Mouse (Mus musculus) liver (tissue): Measurements from ENCODE around the gene Col27a1.

Experiments
- DNase-seq: peaks from one replicate; pipeline ENCODE4 v3.0.0-alpha.2; 2020; ENCODE audit warnings: mixed read lengths

Gene Col27a1

DNA sequence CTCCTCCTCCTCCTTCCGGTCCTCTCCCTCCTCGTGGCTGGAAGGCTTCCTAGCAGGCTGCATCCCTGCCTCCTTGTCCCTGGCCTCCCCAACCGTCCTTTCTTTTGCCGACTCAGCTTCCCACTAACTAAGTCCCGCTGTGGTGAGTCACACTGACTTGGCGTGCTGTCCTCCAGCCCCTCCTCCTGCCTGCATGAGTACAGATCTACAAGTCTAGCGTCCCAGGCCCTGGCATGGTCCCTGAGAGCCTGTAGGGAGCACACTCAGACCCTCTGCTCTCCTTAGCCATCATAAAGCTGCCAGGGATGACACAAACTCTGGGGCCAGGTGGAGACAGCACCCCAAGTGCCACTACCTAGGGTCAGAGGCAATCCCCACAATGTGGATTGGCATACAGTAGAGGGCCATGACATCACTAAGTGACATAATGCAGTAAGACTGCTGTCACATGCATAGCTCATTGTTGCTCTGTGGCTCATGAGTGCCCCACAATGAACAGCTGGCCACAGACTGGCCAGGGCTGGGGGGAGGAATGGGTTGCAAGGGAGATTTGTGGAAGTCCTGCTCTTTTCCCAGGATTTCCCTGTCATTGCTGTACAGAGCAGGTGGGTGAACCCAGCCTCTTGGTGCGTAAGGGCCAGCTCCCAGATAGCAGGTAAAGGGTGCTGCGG, 102.4 kb downstream of the Col27a1 start:
- no peak for DNase-seq

GRCm38 (mm10) chr4:63319566-63319965, 105.8 kb downstream of the Col27a1 start:
- peak; percentile 46 for DNase-seq

- DNase-seq: no peak
Observed at GRCm38 (mm10) chr4:63323275-63323815, 109.5 kb downstream of the Col27a1 start.

DNA sequence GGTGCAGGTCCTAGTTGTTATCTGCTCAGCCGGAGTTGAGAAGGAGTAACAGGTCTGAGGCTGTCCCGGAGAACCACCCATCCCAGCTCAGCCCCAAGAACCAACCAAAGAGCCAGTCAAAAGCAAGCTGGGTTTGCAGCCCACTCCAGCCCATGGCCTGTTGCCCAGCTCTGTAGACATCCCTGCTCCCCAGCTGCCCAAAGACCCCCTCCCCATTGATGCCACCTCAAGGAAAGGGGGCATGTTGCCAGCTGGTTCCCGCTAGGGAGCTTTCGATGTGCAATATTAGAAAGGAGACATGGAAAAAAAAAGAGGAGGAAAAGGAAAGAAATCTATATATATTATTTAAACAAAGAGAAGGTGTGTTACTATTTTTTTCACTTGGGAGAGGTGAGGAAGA, 119.6 kb downstream of the Col27a1 start:
- no peak for DNase-seq

DNA sequence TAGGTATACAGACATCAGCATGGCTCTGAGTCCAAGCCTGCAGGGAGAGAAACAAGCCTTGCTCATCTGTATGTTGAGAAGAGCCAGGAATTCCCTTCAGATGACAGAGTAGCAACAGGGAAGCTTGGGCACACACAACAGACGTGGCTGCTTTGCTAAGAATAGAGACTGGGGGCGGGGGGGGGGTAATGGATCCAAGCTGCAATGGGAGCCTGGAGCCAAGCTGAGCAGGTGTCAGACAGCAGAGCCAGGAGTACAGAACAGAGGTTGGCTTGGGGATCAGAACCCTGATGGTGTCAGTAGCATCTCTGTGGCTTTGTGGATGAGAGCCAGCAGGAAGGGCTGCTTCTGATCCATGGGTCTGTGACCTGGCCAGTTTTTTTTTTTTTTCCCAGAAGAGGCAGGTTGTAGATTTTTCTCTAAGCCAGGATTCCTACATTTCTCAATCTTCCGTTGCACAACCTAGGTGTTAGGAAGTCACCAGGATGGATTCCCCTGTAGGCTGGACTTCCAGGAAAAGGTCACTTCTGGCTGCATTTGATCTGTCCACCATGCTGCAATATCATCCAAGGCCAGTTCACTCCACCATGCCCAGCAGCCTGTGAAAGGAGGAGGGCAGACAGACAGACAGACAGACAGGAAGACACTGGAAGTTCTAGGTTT, 124.7 kb downstream of the Col27a1 start:
- DNase-seq: no peak

- DNase-seq: no peak
Observed at GRCm38 (mm10) chr4:63342491-63342890, 128.7 kb downstream of the Col27a1 start.

DNA sequence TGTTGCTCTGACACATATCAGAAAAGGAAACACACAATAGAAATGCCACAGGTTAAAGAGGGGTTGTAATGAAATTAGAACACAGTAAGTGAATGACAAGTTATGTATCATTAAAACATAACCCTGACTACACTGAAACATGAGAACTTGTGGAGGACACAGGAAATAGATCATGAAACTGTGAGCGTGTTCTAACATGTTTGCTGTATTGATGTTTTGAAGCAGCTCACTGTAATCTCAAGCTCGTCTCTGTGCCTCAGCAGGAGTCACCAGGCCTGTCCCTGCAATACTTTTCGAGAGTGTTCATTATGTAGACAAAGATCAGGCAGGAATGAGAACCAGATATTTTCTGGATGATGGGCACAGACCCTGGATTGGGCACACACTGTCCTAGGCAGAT, 129.8 kb downstream of the Col27a1 start:
- DNase-seq: no peak

- no peak for DNase-seq
Observed at GRCm38 (mm10) chr4:63344295-63344694, 130.5 kb downstream of the Col27a1 start, which contains the start of gene Orm1. TSS of gene Orm1 (plus strand) at chr4:63344560.

DNA sequence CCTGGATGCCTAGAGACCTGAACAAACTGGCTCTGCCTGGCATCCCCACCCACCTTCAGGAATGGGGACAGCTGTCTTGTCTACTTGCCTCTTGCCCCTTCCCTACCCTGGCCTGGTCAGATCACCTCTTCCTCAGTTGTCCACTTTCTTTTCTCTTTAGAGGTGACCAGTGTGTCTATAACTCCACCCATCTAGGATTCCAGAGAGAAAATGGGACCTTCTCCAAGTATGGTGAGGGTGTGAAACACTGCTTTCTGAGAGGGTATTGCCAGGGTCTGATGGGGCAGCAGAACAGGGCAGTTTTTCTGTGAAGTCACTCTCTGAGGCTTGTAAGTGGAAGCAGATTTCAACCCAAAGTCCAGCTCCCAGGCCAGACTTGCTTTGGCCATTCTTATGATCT, 131.5 kb downstream of the Col27a1 start:
- no peak for DNase-seq

- DNase-seq: no peak
Observed at GRCm38 (mm10) chr4:63346659-63347058, 132.9 kb downstream of the Col27a1 start.

DNA sequence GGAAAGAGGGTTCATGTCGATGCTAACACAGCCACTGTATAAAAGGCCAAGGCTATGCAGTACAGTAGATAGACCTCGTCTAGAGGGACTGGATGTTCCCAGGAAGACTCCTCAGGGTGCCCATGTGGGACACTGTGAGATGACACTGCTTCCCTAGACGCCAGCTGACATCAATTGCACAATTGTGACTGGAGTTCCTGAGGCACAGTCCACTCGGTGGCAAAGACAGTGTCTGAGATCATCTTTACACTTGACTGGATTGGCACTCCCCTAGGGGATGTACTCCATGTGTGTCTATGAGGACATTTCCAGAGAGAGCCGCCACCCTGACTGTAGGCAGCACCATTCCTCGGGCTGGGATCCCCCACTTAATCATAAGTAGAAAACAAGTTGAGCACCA, 134.7 kb downstream of the Col27a1 start:
- no peak for DNase-seq

DNA sequence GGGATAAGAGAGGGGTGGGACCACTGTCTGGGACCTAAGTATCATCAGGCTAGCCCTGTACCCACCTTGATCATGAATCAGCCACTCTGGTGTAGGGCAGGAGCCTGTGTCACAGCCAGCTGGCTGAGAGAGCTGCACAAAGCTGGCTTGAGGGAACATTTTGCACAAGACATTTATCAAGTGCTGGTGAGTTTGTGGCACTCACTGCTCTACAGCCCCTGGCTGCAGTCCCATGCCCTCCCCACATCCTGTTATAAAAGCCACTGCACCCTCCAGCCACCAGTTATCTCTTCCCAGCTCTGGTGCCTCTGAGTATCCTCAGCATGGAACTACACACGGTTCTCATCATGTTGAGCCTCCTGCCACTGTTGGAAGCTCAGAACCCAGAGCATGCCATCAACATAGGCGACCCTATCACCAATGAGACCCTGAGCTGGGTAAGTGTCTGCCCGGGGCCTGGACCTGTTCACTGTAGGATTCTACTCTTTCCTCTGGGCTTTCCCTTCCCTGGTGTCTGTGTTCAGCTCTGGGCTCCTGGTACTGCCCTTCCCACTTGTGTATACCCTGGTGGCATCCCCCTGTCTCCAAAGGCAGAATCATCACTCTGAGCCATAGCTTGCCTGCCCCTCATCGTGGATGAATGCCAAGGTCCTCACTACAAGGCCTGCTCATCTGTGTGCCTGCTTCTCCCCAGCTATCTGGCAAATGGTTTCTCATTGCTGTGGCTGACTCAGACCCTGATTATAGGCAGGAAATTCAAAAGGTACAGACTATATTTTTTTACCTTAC, 142.3 kb downstream of the Col27a1 start, which contains the start of gene Orm3:
Orm3 (plus strand) TSS at position 286 of the 789 bp plus-strand sequence.
- DNase-seq: no peak

- DNase-seq: no peak
Observed at GRCm38 (mm10) chr4:63356981-63357570, 143.3 kb downstream of the Col27a1 start.

GRCm38 (mm10) chr4:63359861-63360260, 146.1 kb downstream of the Col27a1 start:
- no peak for DNase-seq

DNA sequence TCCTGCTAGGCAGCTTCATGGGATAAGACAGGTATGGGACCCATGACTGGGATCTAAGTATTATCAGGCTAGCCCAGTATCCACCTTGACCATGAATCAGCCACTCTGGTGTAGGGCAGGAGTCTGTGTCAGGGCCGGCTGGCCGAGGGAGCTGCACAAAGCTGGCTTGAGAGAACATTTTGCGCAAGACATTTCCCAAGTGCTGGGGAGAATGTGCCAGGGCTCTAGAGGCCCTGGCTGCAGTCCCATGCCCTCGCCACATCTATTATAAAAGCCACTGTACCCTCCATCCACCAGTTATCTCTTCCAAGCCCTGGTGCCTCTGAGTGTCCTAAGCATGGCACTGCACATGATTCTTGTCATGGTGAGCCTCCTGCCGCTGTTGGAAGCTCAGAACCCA, 148.3 kb downstream of the Col27a1 start, which contains the start of gene Orm2:
Orm2 (plus strand) TSS at position 300 of the 400 bp plus-strand sequence.
- no peak for DNase-seq

- peak; percentile 85 for DNase-seq
Observed at GRCm38 (mm10) chr4:63368577-63368976, 154.8 kb downstream of the Col27a1 start.

- no peak for DNase-seq
Observed at GRCm38 (mm10) chr4:63370897-63371296, 157.1 kb downstream of the Col27a1 start.

- peak; percentile 79 for DNase-seq
Observed at GRCm38 (mm10) chr4:63371890-63372289, 158.1 kb downstream of the Col27a1 start.

DNA sequence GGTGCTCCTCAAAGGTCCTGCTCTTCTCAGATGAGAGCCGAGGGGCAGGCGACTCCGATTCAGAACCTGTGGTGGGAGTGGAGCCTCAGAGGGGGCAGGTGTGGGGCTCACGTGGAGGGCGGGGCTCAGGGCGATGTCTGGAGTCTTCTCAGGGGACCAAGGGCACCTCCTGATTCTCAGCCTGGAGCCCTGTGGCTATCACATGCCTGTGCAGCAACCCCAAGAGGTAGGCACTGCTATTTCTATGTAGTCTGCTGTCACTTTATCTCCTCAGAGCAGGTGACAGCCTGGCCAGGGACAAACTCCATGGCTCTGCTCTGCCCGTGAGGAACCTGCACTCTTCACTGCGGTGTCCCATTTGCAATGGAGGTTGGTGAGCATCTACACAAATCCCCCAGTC, 159.6 kb downstream of the Col27a1 start:
- peak; percentile 75 for DNase-seq

DNA sequence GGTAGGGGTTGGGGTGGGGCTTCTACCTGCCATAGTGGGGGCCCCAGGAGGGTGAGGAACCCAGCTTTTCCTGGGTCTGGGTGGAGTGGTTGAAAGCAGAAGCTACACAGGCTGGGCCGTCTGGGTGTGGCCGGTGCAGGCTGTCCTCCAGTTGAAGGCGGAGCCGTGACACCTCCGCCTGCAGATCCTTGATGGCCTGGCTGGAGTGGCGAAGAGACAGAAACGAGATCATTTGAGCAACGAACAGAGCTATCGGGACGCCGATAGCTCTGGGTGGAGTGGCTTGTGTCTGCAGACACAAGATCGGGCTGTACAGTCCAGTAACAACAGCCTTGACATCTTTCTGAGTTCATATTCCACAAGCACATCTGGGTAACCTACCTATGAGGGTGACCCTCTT, 160.5 kb downstream of the Col27a1 start:
- peak; percentile 92 for DNase-seq

DNA sequence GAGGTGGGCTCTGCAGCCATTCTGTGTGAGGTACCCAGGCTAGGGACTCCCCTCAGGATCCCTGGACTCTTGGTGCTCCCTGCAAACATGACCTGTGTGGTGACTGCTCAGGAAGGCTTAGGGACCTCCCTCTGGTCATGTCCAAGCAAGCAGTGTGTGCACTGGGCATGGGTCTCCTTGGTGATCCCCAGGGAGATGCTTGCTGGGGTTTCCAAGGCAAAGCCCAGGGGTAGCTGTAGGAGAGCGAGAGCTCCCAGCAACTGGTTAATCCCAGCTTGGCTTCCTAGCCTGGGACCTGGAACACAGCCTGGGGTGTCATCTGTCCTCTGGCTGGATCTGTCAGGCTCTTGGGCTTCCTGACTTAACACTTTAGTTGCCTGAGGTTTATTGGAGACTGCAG, 161.6 kb downstream of the Col27a1 start:
- DNase-seq: no peak

DNA sequence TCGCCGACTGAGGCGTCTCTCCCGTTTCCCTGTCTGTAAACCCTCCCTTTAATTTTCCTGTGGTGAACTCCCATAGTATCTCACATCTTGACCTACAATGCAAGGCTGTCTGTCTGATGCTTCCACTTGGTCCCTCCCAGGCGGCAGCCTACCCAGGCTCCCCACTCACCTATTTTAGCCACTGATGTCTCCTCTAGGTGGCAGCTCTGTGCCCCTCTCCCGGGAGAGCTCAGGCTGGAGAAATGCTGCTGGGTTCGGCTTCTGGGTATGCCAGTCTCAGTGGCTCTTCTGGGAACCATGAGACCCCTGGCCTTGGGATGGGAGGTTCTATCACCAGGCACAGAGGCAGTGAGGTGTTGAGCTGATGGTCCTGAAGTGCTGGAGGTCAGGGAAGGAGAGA, 163.7 kb downstream of the Col27a1 start:
- peak; percentile 34 for DNase-seq
